Mouse (Mus musculus) lung, postnatal 0 days (tissue): Measurements from ENCODE around the gene Dbil5.

Experiments
- CTCF ChIP-seq: IDR thresholded peaks from 2 replicates; pipeline ENCODE4 v1.5.1; 2016; ENCODE audit warnings: antibody characterized with exemption, mild to moderate bottlenecking
- EP300 ChIP-seq: IDR thresholded peaks from 2 replicates; pipeline ENCODE4 v1.6.1; 2016; ENCODE audit warnings: antibody characterized with exemption, mild to moderate bottlenecking, control low read depth

- TF ChIP-seq CTCF (no peak), EP300 (no peak)
Observed at GRCm38 (mm10) chr11:76210228-76210985, 7.0 kb upstream of the Dbil5 start.
